Mouse (Mus musculus): Measurements from ENCODE around the gene Klhl8. TPM values are rescaled to one million over a fixed set of nuclear protein-coding genes. Genes with fewer than 3 reads are reported as not detected.
"Not testable (repeated sequence)": the region's sequence is repeated elsewhere in the genome, so short reads cannot be mapped to it uniquely, and the experiment has no call there.

Gene Klhl8
- 0.21 and 0.87 TPM in 2 replicates for total RNA-seq (2015)
- 0.95 and 2.0 TPM in 2 replicates for total RNA-seq (2017)

DNA sequence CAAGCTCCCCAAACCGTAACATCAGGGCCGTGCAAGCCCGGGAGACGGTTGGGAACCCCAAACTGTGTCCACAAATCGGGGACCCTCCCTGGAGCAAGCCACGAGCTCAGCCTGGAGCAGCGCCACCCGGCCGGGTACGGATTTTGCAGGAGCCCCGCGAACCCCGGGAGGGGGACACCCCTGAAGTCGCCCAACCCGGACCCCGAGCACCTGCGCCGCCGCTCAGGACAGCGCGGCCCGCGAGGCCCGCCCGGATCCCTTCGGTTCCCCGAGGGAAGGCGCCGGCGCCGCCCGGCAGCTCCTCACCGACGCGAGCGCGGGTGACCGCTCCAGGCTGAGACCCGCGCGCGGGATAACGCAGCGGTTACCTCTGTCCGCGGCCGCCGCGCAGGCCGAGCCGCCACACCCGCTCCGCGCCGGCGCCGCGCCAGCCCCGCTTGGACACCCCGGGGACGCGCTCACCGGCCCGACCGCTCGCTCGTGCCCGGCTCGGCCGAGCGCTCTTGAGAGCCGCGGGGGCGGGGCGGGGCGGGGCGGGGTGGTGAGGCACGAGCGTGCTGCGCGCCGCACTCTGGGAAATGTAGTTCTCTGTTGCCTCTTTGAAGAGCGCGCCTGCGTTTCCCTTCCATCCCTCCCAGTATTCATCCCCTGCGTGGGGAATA is at the start of gene Klhl8:
Klhl8 (minus strand) TSS at position 512 of the 662 bp plus-strand sequence.
- ATAC-seq (ENCODE audit: poor library complexity, severe bottlenecking) = peak; percentile 94

DNA sequence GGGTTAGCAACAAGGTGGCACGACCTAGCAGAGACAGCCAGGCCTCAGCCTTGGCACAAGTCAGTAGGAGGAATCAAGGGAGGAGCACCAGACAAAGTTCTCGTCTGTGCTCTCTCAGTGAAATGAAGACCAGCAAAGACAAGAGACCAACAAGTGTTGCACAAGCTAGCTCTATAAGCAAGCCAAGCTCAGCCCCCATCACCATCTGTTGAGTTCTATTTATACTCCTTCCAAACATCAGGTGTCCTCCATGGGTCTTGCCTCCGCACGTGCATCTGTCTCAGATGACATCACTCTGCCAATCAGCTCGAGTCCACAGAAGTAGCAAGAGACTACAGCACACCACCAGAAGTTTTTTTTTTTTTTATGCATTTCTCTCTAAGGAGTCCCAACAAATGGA is 43.6 kb upstream of the Klhl8 start:
- ATAC-seq (ENCODE audit: poor library complexity, severe bottlenecking) = no peak

DNA sequence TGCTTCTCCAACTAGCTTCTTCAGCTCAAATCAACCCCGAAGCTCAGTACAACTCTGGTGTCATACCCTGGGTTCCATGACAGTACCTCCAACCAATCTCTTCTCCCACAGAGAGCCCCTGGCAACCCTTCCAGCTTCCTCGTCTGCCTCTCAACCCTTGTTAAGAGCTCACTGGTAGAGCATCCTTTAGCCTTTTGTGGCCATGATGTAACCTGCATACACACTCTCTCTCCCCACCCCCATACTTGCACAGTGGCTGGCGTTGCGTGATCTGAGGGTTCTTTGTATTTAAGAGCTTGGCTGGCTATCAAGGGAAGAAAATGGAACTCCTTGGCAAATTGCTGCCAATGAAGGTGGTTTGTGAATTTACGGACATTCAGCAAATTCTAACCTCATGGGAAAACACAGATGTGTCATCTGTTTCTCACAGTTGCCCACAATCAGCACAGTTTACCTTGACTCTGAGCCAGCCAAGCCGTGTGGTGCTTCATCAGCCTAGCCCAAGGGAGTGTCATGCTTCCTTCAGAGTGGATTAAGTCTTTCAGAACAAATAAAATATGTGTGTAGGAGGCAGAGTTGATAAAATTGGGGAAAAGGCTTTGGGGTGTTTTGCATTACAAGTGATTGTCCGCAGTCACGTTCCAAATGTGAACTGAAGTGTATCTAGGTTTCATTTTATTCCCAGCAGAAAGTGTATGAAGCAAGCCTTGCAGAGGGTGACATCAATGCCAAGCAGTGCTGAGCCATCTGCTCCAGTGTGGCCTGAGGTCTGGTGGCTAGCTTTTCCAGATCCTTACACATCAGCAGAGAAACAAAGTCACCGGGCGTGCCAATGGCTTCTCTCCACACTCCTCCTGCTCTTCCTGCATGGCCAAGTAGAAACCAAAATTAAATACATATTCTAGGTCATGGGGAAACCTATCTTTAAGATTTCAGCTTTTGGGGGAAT is 42.4 kb upstream of the Klhl8 start:
- no peak for ATAC-seq (ENCODE audit: poor library complexity, severe bottlenecking)

- ATAC-seq (ENCODE audit: poor library complexity, severe bottlenecking) = not testable (repeated sequence)
These were observed 39.1 kb upstream of the Klhl8 start for GRCm38 (mm10) chr5:103950138-103950537.

DNA sequence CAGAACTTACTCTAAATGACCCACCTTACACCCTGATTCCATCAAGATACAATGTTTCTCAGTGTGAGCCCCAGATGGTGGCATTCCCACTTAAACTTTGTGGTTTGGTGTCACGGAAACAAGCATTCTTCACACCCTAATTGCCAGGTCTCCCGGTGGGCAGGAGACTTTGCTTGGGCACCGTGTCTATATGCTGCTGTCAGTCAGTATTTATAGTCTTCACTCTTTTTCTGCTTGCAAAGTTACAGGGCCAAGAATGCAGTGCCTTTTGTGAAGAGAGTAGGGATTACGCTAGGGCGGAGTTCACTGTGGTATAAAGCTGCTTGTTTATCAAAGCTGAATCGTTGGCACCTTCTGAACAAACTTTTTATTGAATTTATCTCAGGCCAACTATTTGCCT is 32.1 kb upstream of the Klhl8 start:
- ATAC-seq (ENCODE audit: poor library complexity, severe bottlenecking) = no peak

- ATAC-seq (ENCODE audit: poor library complexity, severe bottlenecking) = no peak
These were observed 28.8 kb upstream of the Klhl8 start for GRCm38 (mm10) chr5:103939856-103940255.

DNA sequence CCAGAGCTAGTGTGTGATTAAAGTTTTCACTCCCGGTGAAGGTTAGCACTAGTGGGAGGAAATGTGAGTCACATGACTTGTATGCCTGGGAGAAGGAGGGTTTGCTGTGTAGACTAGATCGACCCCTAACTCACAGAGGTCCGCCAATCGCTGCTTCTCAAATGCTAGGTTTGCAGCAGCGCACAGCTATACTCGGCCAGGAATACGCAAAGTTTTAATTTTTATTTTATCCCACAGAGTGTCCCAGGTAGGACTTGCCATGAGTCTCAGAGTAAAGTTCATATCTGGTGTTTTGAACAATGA is 28.2 kb upstream of the Klhl8 start:
- no peak for ATAC-seq (ENCODE audit: poor library complexity, severe bottlenecking)

- no peak for ATAC-seq (ENCODE audit: poor library complexity, severe bottlenecking)
These were observed 27.7 kb upstream of the Klhl8 start for GRCm38 (mm10) chr5:103938547-103939349.

DNA sequence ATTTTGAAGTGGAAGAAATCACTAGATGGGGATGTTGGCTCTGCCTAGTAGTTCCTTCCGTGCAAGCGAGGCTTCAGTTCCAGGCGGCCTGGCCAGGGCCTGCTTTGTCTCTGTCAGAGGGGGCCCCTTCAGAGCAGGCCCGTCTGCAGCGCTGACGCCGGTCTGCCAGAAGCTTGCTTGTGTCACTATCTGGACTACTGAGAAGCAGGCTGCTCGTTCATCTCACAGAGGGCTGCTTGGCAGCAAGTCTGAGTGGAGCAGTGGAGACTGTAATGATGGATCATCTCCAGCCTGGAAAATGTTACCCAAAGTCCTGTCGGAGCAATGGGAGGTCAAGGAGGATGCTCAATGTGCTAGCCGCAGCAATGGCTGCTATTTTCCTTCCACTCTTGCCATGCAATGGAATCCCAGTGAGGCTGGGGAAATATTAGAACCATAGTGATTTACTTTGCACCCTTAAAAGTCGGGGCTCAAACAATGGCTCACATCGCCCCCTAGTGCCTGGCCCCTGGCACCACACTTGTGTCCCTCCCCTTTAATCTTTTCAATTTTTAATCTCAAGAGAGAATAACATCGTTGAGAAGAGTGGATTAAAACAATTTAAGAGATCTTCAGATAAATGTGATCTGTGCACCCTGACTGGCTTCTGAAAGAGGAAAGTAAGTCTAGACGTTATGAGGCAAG is 26.0 kb upstream of the Klhl8 start:
- peak; percentile 67 for ATAC-seq (ENCODE audit: poor library complexity, severe bottlenecking)

- not testable (repeated sequence) for ATAC-seq (ENCODE audit: poor library complexity, severe bottlenecking)
These were observed 20.9 kb upstream of the Klhl8 start for GRCm38 (mm10) chr5:103931924-103932323.

DNA sequence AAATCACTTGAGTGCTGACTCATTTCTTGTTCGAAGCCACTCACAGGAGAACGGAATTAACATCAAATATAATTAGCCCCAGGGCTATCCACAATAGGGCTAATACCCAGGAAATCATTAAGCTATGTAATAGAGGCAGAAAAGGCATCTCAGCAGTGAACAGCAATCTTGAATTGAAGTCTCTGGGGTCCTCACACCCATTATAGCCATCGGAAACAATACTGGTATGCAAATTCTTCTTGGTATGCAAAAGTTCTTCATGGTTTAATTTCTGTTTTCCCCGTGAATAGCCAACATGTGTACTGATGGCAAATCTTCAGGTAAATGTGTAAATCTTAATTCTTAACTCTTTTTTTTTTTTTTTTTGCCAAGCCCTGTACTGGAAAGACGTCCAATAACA is 19.5 kb upstream of the Klhl8 start:
- ATAC-seq (ENCODE audit: poor library complexity, severe bottlenecking) = no peak

DNA sequence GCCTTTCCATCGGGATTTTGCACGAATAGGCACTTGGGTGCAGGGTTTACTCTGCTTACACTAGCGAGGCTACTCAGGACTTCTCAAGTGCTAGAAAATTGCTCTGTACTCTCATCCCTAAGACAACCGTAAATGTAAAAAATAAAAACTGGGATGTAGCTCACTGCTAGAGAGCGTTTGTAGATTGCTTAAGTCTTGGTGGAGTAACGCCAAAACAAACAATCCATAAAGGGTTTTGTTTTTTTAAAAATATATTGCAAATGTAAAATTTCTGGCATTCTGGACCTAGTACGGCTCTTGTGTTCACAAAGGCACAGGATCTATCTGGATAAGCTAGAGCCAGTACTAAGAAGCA is 17.1 kb upstream of the Klhl8 start:
- ATAC-seq (ENCODE audit: poor library complexity, severe bottlenecking) = no peak

DNA sequence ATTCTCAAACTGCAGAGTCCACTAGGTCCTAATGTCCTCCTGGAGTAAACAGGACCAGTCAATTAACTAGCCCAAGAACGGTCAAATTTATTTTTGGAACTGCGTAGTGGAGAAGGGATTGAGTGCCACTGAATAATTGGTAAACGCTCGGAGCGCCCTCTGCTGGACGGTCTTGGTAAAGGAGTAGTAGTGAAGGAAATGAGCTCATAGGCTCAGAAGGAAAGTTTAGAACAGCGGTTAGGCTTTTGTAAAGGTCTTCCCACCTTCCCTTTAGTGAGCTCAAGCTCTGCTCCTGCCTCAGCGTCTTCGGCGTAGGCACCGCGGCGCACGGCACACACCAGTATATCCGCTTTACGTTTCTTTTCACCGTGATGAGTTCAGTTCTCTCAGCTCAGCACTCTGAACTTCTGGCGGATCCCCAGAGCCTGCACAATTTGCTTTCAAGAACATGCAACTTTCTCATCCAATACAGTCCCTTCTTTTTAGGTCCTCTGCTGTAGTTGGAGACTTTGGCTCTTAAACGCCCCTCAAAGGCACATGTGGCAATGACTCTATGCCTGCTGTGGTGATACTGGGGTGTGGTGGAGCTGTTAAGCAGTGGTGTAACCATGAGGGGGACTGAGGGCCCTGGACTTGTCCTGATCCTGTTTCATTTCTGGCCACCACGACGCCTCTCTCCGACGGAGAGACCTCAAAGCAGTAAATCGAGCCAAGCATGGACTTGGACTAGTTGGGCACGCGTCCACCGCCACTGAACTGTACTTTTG is 16.6 kb upstream of the Klhl8 start:
- ATAC-seq (ENCODE audit: poor library complexity, severe bottlenecking) = peak; percentile 95

DNA sequence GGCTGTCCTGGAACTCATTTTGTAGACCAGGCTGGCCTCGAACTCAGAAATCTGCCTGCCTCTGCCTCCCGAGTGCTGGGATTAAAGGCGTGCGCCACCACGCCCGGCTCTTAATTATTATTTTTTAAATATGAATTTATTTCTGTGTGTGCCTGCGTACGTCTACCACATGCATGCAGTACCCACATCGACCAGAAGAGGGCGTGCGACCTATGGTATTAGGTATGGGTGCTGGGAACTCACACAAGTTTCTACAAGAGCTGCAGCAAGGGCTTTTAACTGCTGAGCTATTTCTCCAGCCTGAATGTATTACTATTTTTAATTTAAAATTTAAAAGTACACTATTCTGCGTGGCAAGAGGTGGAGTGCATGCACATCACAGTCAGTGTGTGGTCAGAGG is 15.3 kb upstream of the Klhl8 start:
- ATAC-seq (ENCODE audit: poor library complexity, severe bottlenecking) = peak; percentile 66

DNA sequence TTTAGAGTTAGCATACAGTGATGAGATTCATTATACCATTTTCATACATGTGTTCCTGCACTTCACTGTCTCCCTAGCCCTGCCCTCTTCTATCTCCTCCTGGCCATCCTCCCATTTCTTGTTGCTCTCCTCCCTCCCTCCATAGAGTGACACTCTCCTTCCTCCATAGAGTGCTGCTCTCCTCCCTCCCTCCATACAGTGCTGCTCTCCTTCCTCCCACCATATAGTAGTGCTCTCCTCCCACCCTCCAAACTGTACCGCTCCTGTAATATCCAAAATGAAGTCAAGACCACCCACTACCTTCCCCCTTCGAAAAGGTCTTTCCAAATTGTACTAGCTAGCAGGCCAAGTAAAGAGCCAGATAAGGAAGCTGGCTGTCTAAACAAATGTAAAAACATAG is 12.7 kb upstream of the Klhl8 start:
- no peak for ATAC-seq (ENCODE audit: poor library complexity, severe bottlenecking)

GRCm38 (mm10) chr5:103923101-103923500 is 12.0 kb upstream of the Klhl8 start:
- no peak for ATAC-seq (ENCODE audit: poor library complexity, severe bottlenecking)

DNA sequence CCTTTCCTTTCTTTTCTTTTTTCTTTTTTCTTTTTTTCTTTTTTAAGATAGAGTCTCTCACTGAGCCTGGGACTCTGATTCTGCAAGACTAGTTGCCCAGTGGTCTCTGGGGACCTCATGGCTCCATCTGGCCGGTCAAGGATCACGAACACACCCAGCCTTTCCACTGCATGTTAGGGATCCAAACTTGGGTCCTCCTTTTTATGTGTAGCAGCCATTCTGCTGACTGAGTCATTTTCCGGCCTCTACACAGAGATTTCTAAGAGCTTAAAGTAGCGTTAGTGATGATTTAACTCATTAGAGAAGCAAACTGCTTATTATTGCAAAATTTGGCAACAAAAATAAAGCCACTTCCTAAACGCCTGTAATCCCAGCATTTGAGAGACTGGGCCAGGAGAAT is 11.4 kb upstream of the Klhl8 start:
- no peak for ATAC-seq (ENCODE audit: poor library complexity, severe bottlenecking)

DNA sequence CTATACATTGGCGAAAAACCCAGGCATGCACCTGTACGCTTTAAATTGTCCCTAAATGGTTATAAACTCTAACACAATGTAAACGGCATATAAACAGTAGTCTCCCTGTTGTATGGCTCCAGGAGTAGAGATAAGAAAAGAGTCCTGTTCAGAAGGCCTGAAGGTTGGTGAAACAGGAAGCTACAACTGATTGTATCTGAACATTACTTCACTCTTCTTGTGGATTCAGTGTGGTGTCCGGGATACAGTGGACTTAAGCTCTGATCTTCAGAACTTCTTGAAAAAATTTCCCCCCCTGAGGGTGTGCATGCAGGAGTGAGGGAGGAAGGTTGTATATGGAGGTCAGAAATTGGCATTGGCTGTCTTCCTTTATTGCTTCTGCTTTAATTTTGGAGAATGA is 8.4 kb upstream of the Klhl8 start:
- no peak for ATAC-seq (ENCODE audit: poor library complexity, severe bottlenecking)

DNA sequence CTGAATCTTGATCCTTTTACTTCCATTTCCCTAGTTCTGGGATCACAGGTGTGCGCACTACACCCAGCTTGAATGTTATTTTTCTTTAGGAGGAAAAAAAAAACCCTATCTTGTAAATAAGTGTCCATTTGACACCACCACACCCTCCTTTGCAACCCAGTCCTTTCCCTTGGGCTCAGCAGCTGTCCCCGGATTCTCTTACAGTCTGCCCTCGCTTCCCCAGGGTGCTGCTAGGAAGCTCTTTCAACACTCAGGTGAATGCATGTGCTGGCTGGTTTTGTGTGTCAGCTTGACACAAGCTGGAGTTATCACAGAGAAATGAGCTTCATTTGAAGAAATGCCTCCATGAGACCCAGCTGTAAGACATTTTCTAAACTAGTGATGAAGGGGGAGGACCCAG is 7.2 kb upstream of the Klhl8 start:
- no peak for ATAC-seq (ENCODE audit: poor library complexity, severe bottlenecking)

DNA sequence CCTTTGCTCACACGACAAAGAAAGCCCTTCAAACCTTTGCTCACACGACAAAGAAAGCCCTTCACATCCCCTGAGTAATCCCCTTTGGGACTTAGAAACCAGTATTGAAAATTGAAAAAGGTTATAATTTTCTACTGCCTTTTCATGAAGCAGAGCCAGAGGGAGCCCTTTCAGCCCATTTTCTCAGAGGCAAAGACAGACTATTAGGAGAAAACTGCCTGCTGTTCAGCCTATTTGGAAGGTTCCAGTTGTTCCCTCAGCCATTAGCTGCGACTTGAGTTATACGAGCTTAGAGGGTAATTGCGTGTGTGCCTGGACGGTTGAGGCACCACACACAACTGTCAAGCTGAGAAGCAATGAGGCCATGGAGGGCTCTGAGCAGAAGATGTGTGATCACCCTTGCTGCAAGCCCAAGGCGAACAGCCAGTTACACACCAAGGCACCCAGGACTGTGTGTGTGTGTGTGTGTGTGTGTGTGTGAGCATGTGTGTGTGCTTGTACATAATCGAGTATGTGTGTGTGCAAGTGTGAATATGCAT is 6.4 kb upstream of the Klhl8 start:
- ATAC-seq (ENCODE audit: poor library complexity, severe bottlenecking) = no peak

All from megakaryocyte, adult 5-6 weeks (primary cell).